Mouse (Mus musculus) hindbrain, embryonic 11.5 days (tissue): ENCODE results near the gene Nrap. TPM values are rescaled to one million over a fixed set of nuclear protein-coding genes. Genes with fewer than 3 reads are reported as not detected.

ENCODE experiments used
- ATAC-seq: fragments of 200-750 bp; cut with Nextera tagmentation; 2 replicates; pipeline ENCODE4 v1.8.0; 2017; ENCODE audit warnings: mild to moderate bottlenecking, moderate TSS enrichment, moderate library complexity; ENCODE audit not compliant: low FRiP score
- DNase-seq: peaks from one replicate; pipeline ENCODE4 v3.0.0-alpha.2; 2015; ENCODE audit warnings: low spot score
- H3K27ac ChIP-seq: fragments of 300-500 bp; sonication (generic); 2 replicates; pipeline ENCODE4 v1.5.1; 2014; ENCODE audit warnings: mild to moderate bottlenecking, low read depth, low read length
- H3K27me3 ChIP-seq: fragments of 300-500 bp; sonication (generic); 2 replicates; pipeline ENCODE4 v1.6.1; 2014; ENCODE audit warnings: mild to moderate bottlenecking, low read length, moderate library complexity, mixed read lengths; ENCODE audit not compliant: control insufficient read depth, insufficient read depth
- H3K36me3 ChIP-seq: fragments of 300-500 bp; sonication (generic); 2 replicates; pipeline ENCODE4 v1.6.1; 2014; ENCODE audit warnings: mild to moderate bottlenecking, low read length, moderate library complexity, mixed read lengths; ENCODE audit not compliant: control insufficient read depth, insufficient read depth
- H3K4me1 ChIP-seq: fragments of 300-500 bp; sonication (generic); replicated peaks from 2 replicates; pipeline ENCODE4 v1.6.1; 2014; ENCODE audit warnings: low read length, mixed read lengths; ENCODE audit not compliant: control insufficient read depth, insufficient read depth
- H3K4me2 ChIP-seq: fragments of 300-500 bp; sonication (generic); replicated peaks from 2 replicates; pipeline ENCODE4 v1.6.1; 2014; ENCODE audit warnings: mild to moderate bottlenecking, low read depth, low read length
- H3K4me3 ChIP-seq: fragments of 300-500 bp; sonication (generic); 2 replicates; pipeline ENCODE4 v1.5.1; 2014; ENCODE audit warnings: low read depth, low read length
- H3K9ac ChIP-seq: fragments of 300-500 bp; sonication (generic); 2 replicates; pipeline ENCODE4 v1.6.1; 2014; ENCODE audit warnings: low read depth, low read length
- H3K9me3 ChIP-seq: fragments of 300-500 bp; sonication (generic); 2 replicates; pipeline ENCODE4 v1.6.1; 2016; ENCODE audit warnings: low read length; ENCODE audit not compliant: control insufficient read depth
- WGBS: fragments of 180-500 bp; shearing (Covaris S2); extraction: QIAGEN DNeasy Blood & Tissue Kit; methylation state at CpG from one replicate; pipeline ENCODE4 v1.1.7; 2014; 5-methylcytosine and 5-hydroxymethylcytosine counted together
- polyA plus RNA-seq: library from polyadenylated mRNA; unstranded; fragments of >200 nt; fragmentation: Nextera tagmentation; extraction: Ambion mirVana; gene quantifications from 2 replicates; pipeline ENCODE4 v1.2.1, GENCODE M21; 2014

Nrap gene
- polyA plus RNA-seq, 1 experiment from 2014 or later, result 0.22 TPM

DNA sequence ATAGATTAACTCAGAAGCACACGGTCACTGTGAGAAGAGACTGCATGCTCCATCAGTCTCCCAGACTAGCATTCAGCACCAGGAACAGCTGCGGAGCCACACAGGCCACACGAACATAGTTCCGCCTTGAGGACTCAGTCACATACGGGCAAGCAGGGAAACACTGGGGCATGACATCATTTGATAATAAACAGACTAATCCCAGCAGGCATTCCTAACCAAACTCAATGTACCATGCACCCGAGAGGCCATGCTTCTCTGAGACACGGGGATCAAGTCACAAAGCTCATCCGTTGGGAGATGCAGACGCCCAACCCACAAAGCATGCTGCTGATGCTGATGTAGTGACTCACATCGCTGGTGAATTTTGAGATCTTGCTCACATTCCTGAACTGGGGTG lies 15.8 kb downstream of the Nrap start:
- Histone ChIP-seq H3K4me3 (no peak overlapping the region), H3K4me1 (no peaks in the 10 kb centered on the region), H3K9ac (no peak overlapping the region), H3K4me2 (no peak overlapping the region), H3K9me3 (no peaks in the 10 kb centered on the region), H3K36me3 (no peaks in the 10 kb centered on the region), H3K27me3 (no peaks in the 10 kb centered on the region), H3K27ac (no peak overlapping the region)
- 76% methylated on average over 10 of the region's 10 CpGs for WGBS
- no peak for ATAC-seq
- DNase-seq, result no peak

DNA sequence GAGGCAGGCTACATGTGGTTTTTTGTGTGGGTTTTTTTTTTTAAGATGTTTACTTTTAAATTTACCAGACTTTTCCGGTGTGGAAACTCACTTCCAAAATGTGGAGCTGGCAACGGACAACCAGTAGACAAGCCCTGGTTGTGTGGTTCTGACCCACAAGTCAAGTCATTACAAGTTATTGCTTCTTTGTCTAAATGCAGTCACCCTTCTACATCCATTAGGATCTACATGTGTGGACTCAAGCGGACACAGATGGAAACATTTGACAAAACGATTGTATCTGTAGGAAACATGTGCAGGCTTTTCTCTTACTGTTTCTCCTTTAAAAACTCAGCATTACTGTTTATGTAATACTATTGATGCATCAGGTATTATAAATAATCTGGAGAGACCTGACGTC lies 16.6 kb downstream of the Nrap start:
- Histone ChIP-seq H3K9me3 (no peaks in the 10 kb centered on the region), H3K27me3 (no peaks in the 10 kb centered on the region), H3K4me3 (no peak overlapping the region), H3K27ac (no peak overlapping the region), H3K4me2 (no peak overlapping the region), H3K36me3 (no peaks in the 10 kb centered on the region), H3K4me1 (no peaks in the 10 kb centered on the region), H3K9ac (no peak overlapping the region)
- WGBS, result 89% methylated on average over 5 of the region's 5 CpGs
- no peak for DNase-seq
- ATAC-seq, result no peak

DNA sequence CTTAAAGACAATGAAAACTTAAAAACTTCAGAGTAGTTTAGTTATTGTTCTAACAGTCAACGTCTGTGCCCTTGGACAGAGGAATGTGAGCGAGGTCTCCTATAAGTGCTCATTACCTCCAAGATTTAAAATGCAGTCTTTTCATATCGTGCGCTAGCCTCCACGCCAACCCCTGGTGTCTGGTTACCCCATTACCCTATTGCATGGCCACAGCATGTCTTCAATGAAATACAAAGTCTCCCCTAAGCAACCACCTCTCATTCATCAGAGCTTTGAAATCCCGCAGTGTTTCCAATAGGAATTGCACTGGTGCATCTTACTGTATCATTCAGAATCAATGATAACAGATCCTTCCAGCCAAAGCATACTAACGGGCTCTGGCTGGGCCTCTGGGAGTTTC lies 17.6 kb downstream of the Nrap start:
- DNase-seq (no peak), ATAC-seq (no peak)
- no peak overlapping the region for H3K4me2 ChIP-seq
- H3K27me3 ChIP-seq, result no peaks in the 10 kb centered on the region
- no peaks in the 10 kb centered on the region for H3K36me3 ChIP-seq
- WGBS, result 75% methylated on average over 7 of the region's 7 CpGs
- no peaks in the 10 kb centered on the region for H3K9me3 ChIP-seq
- H3K4me3 ChIP-seq, result no peak overlapping the region
- H3K9ac ChIP-seq, result no peak overlapping the region
- H3K4me1 ChIP-seq, result no peaks in the 10 kb centered on the region
- no peak overlapping the region for H3K27ac ChIP-seq

DNA sequence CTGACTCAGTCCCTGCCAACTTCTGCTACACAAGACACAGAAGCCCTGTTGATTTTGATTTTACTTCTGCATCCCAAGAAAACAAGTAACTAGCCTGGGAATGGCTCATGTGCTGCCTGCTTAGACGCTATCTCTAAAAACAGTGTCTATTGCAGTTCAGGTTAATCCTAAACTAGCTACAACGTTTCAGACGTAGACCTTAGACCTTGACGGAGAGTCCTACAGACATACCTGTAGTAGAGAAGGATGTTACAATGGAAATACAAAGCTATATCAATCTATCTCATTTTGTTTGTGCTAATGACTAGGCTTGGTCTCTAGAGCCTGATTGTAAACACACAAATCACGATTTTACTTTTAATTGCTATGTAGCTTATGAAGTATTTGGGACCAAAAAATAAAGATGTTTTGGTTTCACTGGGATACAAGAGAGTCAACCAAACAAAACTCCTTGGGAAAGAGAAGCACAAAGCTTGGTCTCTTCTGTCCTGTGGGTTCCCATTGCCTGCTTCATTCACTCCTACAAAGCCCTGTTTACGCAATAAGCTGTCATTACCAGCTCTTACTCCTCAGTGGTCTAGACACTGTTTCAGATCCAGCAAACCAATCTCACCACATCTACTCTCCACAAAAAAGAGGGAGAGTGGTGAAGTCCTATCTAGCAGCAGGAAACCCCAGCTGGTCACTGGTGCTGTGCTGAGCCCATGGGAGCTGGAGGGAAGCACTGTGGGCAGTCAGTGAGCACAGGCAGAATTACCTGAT lies 19.3 kb downstream of the Nrap start:
- ATAC-seq (no peak), DNase-seq (no peak)
- WGBS, result 96% methylated on average over 6 of the region's 6 CpGs
- H3K4me1 ChIP-seq, result no peaks in the 10 kb centered on the region
- no peaks in the 10 kb centered on the region for H3K9me3 ChIP-seq
- no peaks in the 10 kb centered on the region for H3K36me3 ChIP-seq
- H3K4me3 ChIP-seq, result no peak overlapping the region
- no peaks in the 10 kb centered on the region for H3K27me3 ChIP-seq
- no peak overlapping the region for H3K9ac ChIP-seq
- no peak overlapping the region for H3K4me2 ChIP-seq
- H3K27ac ChIP-seq, result no peak overlapping the region

DNA sequence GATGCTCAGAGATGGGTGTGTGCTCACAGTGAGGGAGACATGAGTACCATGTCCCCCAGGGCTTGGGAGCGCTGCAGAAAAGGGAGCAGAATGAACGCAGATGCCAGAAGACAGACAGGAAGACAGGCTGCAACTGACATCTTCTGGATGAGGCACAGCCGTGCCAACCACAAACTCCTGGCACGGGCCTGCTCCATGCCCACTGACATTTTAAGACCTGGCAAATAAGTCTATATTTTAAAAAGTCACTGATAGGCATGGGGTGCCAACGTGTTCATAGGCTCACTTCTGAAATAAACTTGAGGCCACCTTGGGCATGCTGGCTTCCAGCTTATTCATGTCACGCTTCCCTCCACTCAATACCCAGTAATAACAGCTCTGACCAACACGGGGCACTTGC lies 20.9 kb downstream of the Nrap start:
- ATAC-seq, result no peak
- no peaks in the 10 kb centered on the region for H3K9me3 ChIP-seq
- WGBS, result 84% methylated on average over 7 of the region's 7 CpGs

DNA sequence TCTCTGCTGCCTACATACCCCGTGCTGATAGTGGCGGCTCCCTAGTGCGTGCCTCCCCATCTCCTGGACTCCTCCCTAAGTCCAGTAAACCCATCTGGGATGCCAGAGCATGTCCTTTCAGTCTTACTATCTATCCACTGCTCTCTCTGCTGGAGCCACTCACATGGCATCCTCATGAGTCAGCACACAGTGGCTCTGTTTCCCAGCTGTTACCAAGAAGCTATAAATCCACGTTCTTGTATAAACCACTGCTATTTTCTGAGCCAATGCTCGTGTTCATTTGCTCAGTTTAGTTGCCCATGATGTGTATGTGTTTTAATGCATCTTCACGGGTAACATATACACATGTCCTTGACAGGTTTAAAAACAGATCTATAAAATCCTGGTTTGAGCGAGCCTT lies 22.1 kb downstream of the Nrap start:
- H3K4me2 ChIP-seq, result no peak overlapping the region
- ATAC-seq, result no peak
- 92% methylated on average over 7 of the region's 7 CpGs for WGBS
- no peak for DNase-seq
- H3K9me3 ChIP-seq, result no peaks in the 10 kb centered on the region
- no peaks in the 10 kb centered on the region for H3K4me1 ChIP-seq
- no peaks in the 10 kb centered on the region for H3K27me3 ChIP-seq
- no peak overlapping the region for H3K27ac ChIP-seq
- H3K36me3 ChIP-seq, result no peaks in the 10 kb centered on the region
- no peak overlapping the region for H3K4me3 ChIP-seq
- no peak overlapping the region for H3K9ac ChIP-seq

More for the DNA sequence above, 20.9 kb downstream of the Nrap start:
- no peak overlapping the region for H3K4me2 ChIP-seq
- no peaks in the 10 kb centered on the region for H3K36me3 ChIP-seq
- H3K27ac ChIP-seq, result no peak overlapping the region
- H3K9ac ChIP-seq, result no peak overlapping the region
- H3K4me3 ChIP-seq, result no peak overlapping the region
- H3K4me1 ChIP-seq, result no peaks in the 10 kb centered on the region
- DNase-seq, result no peak
- H3K27me3 ChIP-seq, result no peaks in the 10 kb centered on the region

DNA sequence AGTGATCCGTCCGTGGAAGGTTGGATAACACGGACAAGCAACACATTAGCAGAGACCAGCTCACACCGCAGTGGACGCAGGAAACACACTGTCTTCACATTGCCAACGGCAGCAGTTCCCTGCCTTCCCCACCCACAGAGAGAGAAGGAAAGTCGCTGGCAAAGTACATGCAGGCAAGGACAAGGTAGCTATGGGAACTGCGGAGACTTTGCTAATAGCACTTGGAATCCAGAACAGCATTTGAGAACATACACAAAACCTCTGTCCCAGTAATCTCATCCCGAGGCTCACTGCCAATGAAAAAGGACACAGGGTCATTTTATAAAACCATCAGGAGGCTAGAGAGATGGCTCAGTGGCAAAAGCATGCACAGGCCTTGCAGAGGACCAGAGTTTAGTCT lies 23.2 kb downstream of the Nrap start:
- Histone ChIP-seq H3K4me3 (no peak overlapping the region), H3K27ac (no peak overlapping the region), H3K4me2 (no peak overlapping the region), H3K9me3 (no peaks in the 10 kb centered on the region), H3K36me3 (no peaks in the 10 kb centered on the region), H3K9ac (no peak overlapping the region), H3K27me3 (no peaks in the 10 kb centered on the region), H3K4me1 (no peaks in the 10 kb centered on the region)
- no peak for ATAC-seq
- 85% methylated on average over 9 of the region's 9 CpGs for WGBS
- no peak for DNase-seq

DNA sequence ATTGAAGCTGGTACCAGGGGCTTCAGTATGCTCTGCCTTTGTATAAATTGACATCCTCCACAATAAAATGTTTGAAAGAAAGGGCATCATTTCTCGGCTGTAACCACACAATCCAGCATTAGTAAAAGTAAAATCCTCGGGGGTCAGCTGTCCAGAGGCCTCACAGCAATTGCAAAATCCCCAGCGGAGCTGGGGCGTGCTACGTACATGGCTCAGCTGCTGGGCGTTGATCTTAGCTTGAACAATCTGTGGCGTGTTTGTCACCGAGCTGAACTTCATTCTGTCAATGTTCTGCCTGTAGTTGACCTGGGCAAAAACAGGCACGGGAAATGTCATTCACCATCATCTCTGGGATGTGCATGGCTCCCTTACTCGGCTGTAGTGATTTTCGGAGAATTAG lies 23.7 kb downstream of the Nrap start:
- no peak for ATAC-seq
- WGBS, result 81% methylated on average over 11 of the region's 11 CpGs
- no peak for DNase-seq

DNA sequence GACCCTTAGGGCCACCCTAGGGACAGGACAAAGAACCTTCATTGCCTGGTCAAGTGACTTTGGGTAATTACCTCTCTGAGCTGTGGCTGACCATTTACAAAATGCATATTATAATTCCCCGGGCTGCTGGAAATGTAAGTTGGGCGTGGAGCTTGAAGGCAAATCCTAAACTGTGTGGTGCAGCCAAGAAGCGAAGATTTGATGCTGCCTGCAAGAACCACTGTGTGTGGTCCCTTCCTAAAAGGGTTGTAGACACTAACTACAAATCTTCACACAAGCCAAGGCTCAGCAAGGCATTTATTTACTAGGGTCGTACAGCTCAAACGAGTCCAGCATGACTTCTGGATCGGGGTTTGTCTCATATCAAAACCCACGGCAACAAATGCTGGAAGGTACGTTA lies 25.3 kb downstream of the Nrap start:
- Histone ChIP-seq H3K9ac (no peak overlapping the region), H3K27ac (no peak overlapping the region), H3K36me3 (no peaks in the 10 kb centered on the region), H3K4me3 (no peak overlapping the region), H3K27me3 (no peaks in the 10 kb centered on the region), H3K4me1 (no peaks in the 10 kb centered on the region), H3K4me2 (no peak overlapping the region), H3K9me3 (no peaks in the 10 kb centered on the region)
- DNase-seq, result no peak
- 89% methylated on average over 8 of the region's 8 CpGs for WGBS
- ATAC-seq, result no peak

More for the DNA sequence above, 23.7 kb downstream of the Nrap start:
- no peaks in the 10 kb centered on the region for H3K4me1 ChIP-seq
- no peak overlapping the region for H3K4me2 ChIP-seq
- no peaks in the 10 kb centered on the region for H3K27me3 ChIP-seq
- H3K9ac ChIP-seq, result no peak overlapping the region
- H3K27ac ChIP-seq, result no peak overlapping the region
- H3K36me3 ChIP-seq, result no peaks in the 10 kb centered on the region
- H3K9me3 ChIP-seq, result no peaks in the 10 kb centered on the region
- no peak overlapping the region for H3K4me3 ChIP-seq
